In the genomic region with DNA sequence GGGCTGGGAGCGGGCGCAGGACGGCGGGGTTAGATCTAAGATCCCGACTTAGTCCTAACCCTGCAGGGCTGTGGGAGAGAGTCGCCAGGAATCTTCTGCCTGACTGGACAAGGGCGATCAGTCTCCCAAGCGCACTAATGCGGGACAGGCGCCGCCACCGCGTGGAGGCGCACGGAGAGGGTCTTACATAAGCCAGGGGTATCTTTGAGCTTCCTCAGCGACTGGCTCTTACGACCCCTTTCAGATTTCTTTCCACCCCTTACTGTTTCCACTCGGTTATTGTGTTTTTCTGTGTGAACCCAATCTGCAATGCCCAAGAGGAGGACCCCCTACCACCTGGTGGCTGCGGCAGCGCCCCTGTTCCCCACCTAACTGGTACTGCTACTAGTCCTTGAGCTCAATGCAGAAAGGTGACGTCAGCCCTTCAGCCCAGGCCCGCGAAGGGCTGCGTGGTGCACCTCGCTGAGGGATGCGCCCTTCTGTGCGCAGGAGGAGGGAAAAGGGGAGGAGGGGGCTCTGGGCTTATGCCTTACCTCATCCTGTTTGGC, we compare ENCODE assay signal across 7 mouse cellular contexts. TPM values are rescaled to one million over a fixed set of nuclear protein-coding genes. Genes with fewer than 3 reads are reported as not detected.
A peak's percentile ranks its signal among the peaks of the same experiment; 100 is the strongest.
DNase-seq lines count a peak whose midpoint lies in the region; ATAC-seq lines count a peak whose summit lies in the region.

No protein-coding gene starts in this region.

- peak overlapping the region; percentile 58 for H3K4me3 ChIP-seq in intestine, embryonic 16.5 days (ENCODE audit: low read length)
- peak overlapping the region; percentile 57 for H3K4me3 ChIP-seq in midbrain, embryonic 10.5 days
- peak overlapping the region; percentile 52 for H3K4me3 ChIP-seq in stomach, embryonic 15.5 days (replicated peaks)

- H3K4me1 ChIP-seq in intestine, embryonic 16.5 days (ENCODE audit: control insufficient read depth, insufficient read depth, low read length): no peaks in the 10 kb centered on the region
- 0 out of 2 replicates have a peak, but pooled peaks cover 4% of the 10 kb centered on the region for H3K4me1 ChIP-seq in midbrain, embryonic 10.5 days
- H3K4me1 ChIP-seq in stomach, embryonic 15.5 days: no peaks in the 10 kb centered on the region

- intact Hi-C loops in left cerebral cortex, postnatal 25 days (cut with DNase I): loop anchor here (2.0 to 5.0 kb wide), 2 partner anchors 33 to 268 kb away; partner anchors contain the start of gene Rpgr

- no peaks in the 10 kb centered on the region for H3K36me3 ChIP-seq in intestine, embryonic 16.5 days (ENCODE audit: control insufficient read depth, insufficient read depth, low read length)
- no peaks in the 10 kb centered on the region for H3K36me3 ChIP-seq in midbrain, embryonic 10.5 days
- no peaks in the 10 kb centered on the region for H3K36me3 ChIP-seq in stomach, embryonic 15.5 days

- H3K9ac ChIP-seq in intestine, embryonic 16.5 days (ENCODE audit: low read depth, low read length): peak overlapping the region; percentile 67
- H3K9ac ChIP-seq in stomach, embryonic 15.5 days: peak overlapping the region; percentile 16; the same call in 1 of the 2 replicates

- 14% methylated on average over 27 of the region's 27 CpGs for WGBS in intestine, embryonic 16.5 days
- 18% methylated on average over 27 of the region's 27 CpGs for WGBS in midbrain, embryonic 10.5 days
- WGBS in stomach, embryonic 15.5 days: 10% methylated on average over 27 of the region's 27 CpGs

- peak overlapping the region; percentile 58 for H3K4me2 ChIP-seq in intestine, embryonic 16.5 days (ENCODE audit: low read depth, low read length)
- peak overlapping the region; percentile 62 for H3K4me2 ChIP-seq in stomach, embryonic 15.5 days

- peak; percentile 83 for ATAC-seq in intestine, embryonic 16.5 days
- peak; percentile 76 for ATAC-seq in stomach, embryonic 15.5 days (ENCODE audit: insufficient read depth, low FRiP score, low read depth)

- H3K27ac ChIP-seq in intestine, embryonic 16.5 days (ENCODE audit: low read length): peak overlapping the region; percentile 57; the same call in 1 of the 2 replicates
- H3K27ac ChIP-seq in midbrain, embryonic 10.5 days (replicated peaks): peak overlapping the region; percentile 81
- H3K27ac ChIP-seq in stomach, embryonic 15.5 days: no peak overlapping the region

- H3K27me3 ChIP-seq in intestine, embryonic 16.5 days (replicated peaks; ENCODE audit: control insufficient read depth, insufficient read depth, low read length): no peaks in the 10 kb centered on the region
- H3K27me3 ChIP-seq in midbrain, embryonic 10.5 days (ENCODE audit: low read depth, poor library complexity, severe bottlenecking): 0 out of 2 replicates have a peak, but pooled peaks cover 9% of the 10 kb centered on the region
- H3K27me3 ChIP-seq in stomach, embryonic 15.5 days (replicated peaks): no peaks in the 10 kb centered on the region

- peak; percentile 2 to 3 for DNase-seq in adrenal gland, postnatal 4 days (ENCODE audit: low spot score in 2 of 2)
- peak; percentile 63 for DNase-seq in embryo, embryonic 10.5 days (ENCODE audit: low spot score)
- peak; percentile 20 for DNase-seq in gastrocnemius, postnatal 25 days
- peak; percentile 66 to 86 for DNase-seq in left cerebral cortex, postnatal 25 days (ENCODE audit: low spot score in 2 of 2)
- peak; percentile 70 for DNase-seq in midbrain, embryonic 10.5 days (ENCODE audit: low spot score)

- H3K9me3 ChIP-seq in intestine, embryonic 16.5 days (ENCODE audit: control insufficient read depth, low read length): no peaks in the 10 kb centered on the region
- no peaks in the 10 kb centered on the region for H3K9me3 ChIP-seq in midbrain, embryonic 10.5 days (replicated peaks)
- no peaks in the 10 kb centered on the region for H3K9me3 ChIP-seq in stomach, embryonic 15.5 days

RNA-seq across cellular contexts. Expression of gene Tspan7, which starts 0.8 kb away (rescaled TPM):
- total RNA-seq in adrenal gland, postnatal 4 days (2021): 100 to 1,000 TPM in 1 of 2 experiments, 10 to 100 TPM in 1; 97.5 to 104 TPM
- 100 to 1,000 TPM in 1 of 2 experiments, 10 to 100 TPM in 1; 96.4 to 136 TPM for total RNA-seq in gastrocnemius, postnatal 25 days (2021)
- 166 and 168 TPM in 2 replicates for polyA plus RNA-seq in intestine, embryonic 16.5 days (2015; fragmentation: Nextera tagmentation; extraction: Ambion mirVana)
- total RNA-seq in left cerebral cortex, postnatal 25 days (2021): 1,000 to 10,000 TPM; 1,390 to 1,508 TPM
- 71.1 and 77.5 TPM in 2 replicates for polyA plus RNA-seq in midbrain, embryonic 10.5 days (2016; fragmentation: Nextera tagmentation; extraction: Ambion mirVana)
- 106 and 119 TPM in 2 replicates for polyA plus RNA-seq in stomach, embryonic 15.5 days (2015; fragmentation: Nextera tagmentation; extraction: Ambion mirVana)

Comparison
In these comparisons a context has a peak if more than half of its experiments do, and no peak if none do; other contexts are left out.
1. DNase-seq: peak in every context shown above with its lines; median percentile 76 in left cerebral cortex, postnatal 25 days; 70 in midbrain, embryonic 10.5 days; 63 in embryo, embryonic 10.5 days; 20 in gastrocnemius, postnatal 25 days; 2 in adrenal gland, postnatal 4 days.
2. RNA of gene Tspan7, which starts 0.8 kb away (total RNA-seq): 1,390 to 1,508 TPM in left cerebral cortex, postnatal 25 days; 96.4 to 136 TPM in gastrocnemius, postnatal 25 days and 97.5 to 104 TPM in adrenal gland, postnatal 4 days; every median in the first group is over 10 times any median in the second.
3. Peak in every context shown above with its lines, with median percentiles within 50 percentile points of each other: H3K4me3 ChIP-seq.